ENCODE assay signal across 15 mouse cellular contexts in the genomic region with DNA sequence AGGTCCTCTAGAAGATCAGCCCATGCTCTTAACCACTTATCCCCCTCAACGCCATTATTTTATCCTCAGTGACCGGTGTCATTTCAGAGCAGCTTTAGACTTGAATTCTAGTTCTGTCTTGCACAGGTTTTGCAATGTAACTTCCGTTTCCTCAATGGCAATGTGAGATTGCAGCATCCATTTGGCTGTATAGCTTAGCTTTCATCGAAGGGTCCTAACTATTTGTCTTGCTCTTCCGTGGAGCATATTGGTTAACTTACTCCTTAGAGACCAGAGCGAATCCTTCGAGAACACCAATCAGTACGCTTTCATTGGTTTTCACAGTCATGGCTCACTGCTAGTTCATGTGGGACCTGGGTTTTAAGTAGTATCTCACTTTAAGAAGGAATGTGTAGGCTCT. TPM values are rescaled to one million over a fixed set of nuclear protein-coding genes. Genes with fewer than 3 reads are reported as not detected.
DNase-seq lines count a peak whose midpoint lies in the region; ATAC-seq and TF ChIP-seq lines count a peak whose summit lies in the region.
"Had no signal": no experiment of that assay in that cellular context is flagged by ENCODE, and none has a peak within 500 bp of the region (broad histone marks: within the 10 kb centered on the region; RNA-seq: fewer than 3 reads in every experiment).

No protein-coding gene starts in this region.

- ATAC-seq in liver, embryonic 15.5 days (ENCODE audit: insufficient read depth), result no peak
- ATAC-seq in megakaryocyte progenitor cell, adult 5-6 weeks (replicated peaks; ENCODE audit: poor library complexity), result peak; percentile 42
- ATAC-seq in megakaryocyte-erythroid progenitor cell, adult 5-6 weeks (replicated peaks; ENCODE audit: low FRiP score, low TSS enrichment, poor library complexity, severe bottlenecking), result no peak
- ATAC-seq: forebrain, embryonic 13.5 days had no signal

- peaks cover 11% of the 10 kb centered on the region for H3K4me1 ChIP-seq in liver, embryonic 15.5 days (replicated peaks)
- H3K4me1 ChIP-seq in spleen, adult 2 months (ENCODE audit: control insufficient read depth, insufficient read depth, insufficient read length), result peaks cover 29% of the 10 kb centered on the region; the same call in 1 of the 2 replicates

- TF ChIP-seq POLR2A in spleen, adult 2 months (IDR thresholded peaks at IDR 0.05; ENCODE audit: low read depth, low read length), result no peak

- TF ChIP-seq CTCF in spleen, adult 2 months (IDR thresholded peaks at IDR 0.05; ENCODE audit: extremely low read depth, insufficient read depth, insufficient read length, insufficient replicate concordance), result no peak

- H3K27ac ChIP-seq in liver, embryonic 15.5 days (replicated peaks), result no peak overlapping the region
- H3K27ac ChIP-seq in spleen, adult 2 months (ENCODE audit: insufficient read depth, low read length), result peak overlapping the region; percentile 98
- H3K27ac ChIP-seq: forebrain, embryonic 13.5 days; gastrocnemius, adult 2 months had no signal

- 72% methylated on average over 8 of the region's 8 CpGs for WGBS in liver, embryonic 15.5 days (ENCODE audit: insufficient replicate concordance)
- WGBS in spleen, adult 2 months, result 41% methylated on average over 8 of the region's 8 CpGs

- DNase-seq in liver, result no peak
- no peak for DNase-seq in spleen, adult 2 months (ENCODE audit: low read depth in 1 of 2, low spot score in 2 of 2)
- DNase-seq in spleen, adult 12 weeks (ENCODE audit: low spot score), result no peak
- DNase-seq in induced T-regulatory cell, adult 2 months (ENCODE audit: low read depth), result peak; percentile 68
- no peak for DNase-seq in urinary bladder, postnatal 4 days (ENCODE audit: low spot score in 2 of 2)
- DNase-seq: cerebellum, adult 2 months; gastrocnemius, postnatal 25 days had no signal

- no peaks in the 10 kb centered on the region for H3K9me3 ChIP-seq in liver, embryonic 15.5 days (replicated peaks)
- H3K9me3 ChIP-seq: embryonic facial prominence, embryonic 10.5 days; forebrain, embryonic 13.5 days; heart, embryonic 10.5 days; hindbrain, embryonic 13.5 days had no signal

- H3K36me3 ChIP-seq in liver, embryonic 15.5 days (replicated peaks), result no peaks in the 10 kb centered on the region
- H3K36me3 ChIP-seq in spleen, adult 2 months (ENCODE audit: control insufficient read depth, insufficient read depth, low read length), result peaks cover 9% of the 10 kb centered on the region; the same call in 1 of the 2 replicates
- H3K36me3 ChIP-seq: embryonic facial prominence, embryonic 10.5 days; heart, embryonic 10.5 days; hindbrain, embryonic 13.5 days had no signal

- H3K4me2 ChIP-seq in liver, embryonic 15.5 days, result 0 out of 2 replicates have a peak overlapping the region, but pooled peaks have one; percentile 2
- H3K4me2 ChIP-seq: forebrain, embryonic 13.5 days; hindbrain, embryonic 13.5 days had no signal

- no peaks in the 10 kb centered on the region for H3K27me3 ChIP-seq in liver, embryonic 15.5 days
- H3K27me3 ChIP-seq in spleen, adult 2 months (ENCODE audit: control insufficient read depth, insufficient read depth, low read length), result no peaks in the 10 kb centered on the region
- H3K27me3 ChIP-seq: forebrain, embryonic 13.5 days; hindbrain, embryonic 13.5 days had no signal

- no peak overlapping the region for H3K9ac ChIP-seq in liver, embryonic 15.5 days
- H3K9ac ChIP-seq: forebrain, embryonic 13.5 days; hindbrain, embryonic 13.5 days had no signal

- H3K4me3 ChIP-seq in liver, embryonic 15.5 days (replicated peaks), result no peak overlapping the region
- peak overlapping the region; percentile 64 for H3K4me3 ChIP-seq in spleen, adult 2 months (ENCODE audit: extremely low read depth, insufficient read depth, insufficient read length)
- H3K4me3 ChIP-seq: embryonic facial prominence, embryonic 10.5 days; forebrain, embryonic 13.5 days; gastrocnemius, adult 2 months; heart, embryonic 10.5 days; hindbrain, embryonic 13.5 days had no signal

RNA-seq across cellular contexts. Expression of gene Ripor2, which starts 34.7 kb away (rescaled TPM):
- polyA plus RNA-seq in liver, embryonic 15.5 days (2015; fragmentation: Nextera tagmentation; extraction: Ambion mirVana), result 3.1 and 3.2 TPM in 2 replicates
- 46.4 and 54.7 TPM in 2 replicates for polyA plus RNA-seq in spleen, adult 2 months (2012; rRNA removed)
- 37.6 and 50.4 TPM in 2 replicates for total RNA-seq in megakaryocyte progenitor cell, adult 5-6 weeks (2015)
- total RNA-seq in megakaryocyte progenitor cell, adult 5-6 weeks (2017), result 24.0 and 28.9 TPM in 2 replicates
- total RNA-seq in megakaryocyte-erythroid progenitor cell, adult 5-6 weeks (2014; fragmentation: Nextera tagmentation), result 34.1 and 50.0 TPM in 2 replicates
- 24.7 and 32.6 TPM in 2 replicates for total RNA-seq in megakaryocyte-erythroid progenitor cell, adult 5-6 weeks (2017)
